Mouse (Mus musculus): ENCODE measurements around the gene Fmnl3.

DNA sequence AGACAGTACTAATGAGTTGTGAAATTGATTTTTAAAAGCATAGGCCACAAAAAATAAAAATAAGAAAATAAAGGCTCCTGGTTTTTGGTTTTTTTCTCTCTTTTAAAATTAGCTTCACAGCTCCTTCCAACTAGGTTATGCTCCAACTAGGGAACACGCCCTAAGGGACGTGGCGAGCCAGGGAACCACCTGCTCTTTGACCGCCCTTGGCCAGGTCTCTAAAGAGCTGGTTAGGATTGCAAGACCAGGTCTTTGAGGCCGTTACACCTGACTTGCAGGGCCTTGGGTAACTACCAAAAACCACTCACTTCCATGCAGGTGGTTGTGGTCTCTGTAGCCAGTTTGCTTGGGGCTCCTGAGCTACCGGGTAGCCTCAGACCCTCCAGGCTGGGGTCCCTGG, 21.7 kb upstream of the Fmnl3 start:
- TF ChIP-seq CTCF (IDR thresholded peaks at IDR 0.05; ENCODE audit: low read depth, low read length) = no peak
- TF ChIP-seq GATA1 (IDR thresholded peaks at IDR 0.05; ENCODE audit: borderline replicate concordance, low read length) = no peak
- no peak for TF ChIP-seq POLR2AphosphoS5 (IDR thresholded peaks at IDR 0.05; ENCODE audit: insufficient replicate concordance, low read depth, low read length)
- TF ChIP-seq GATA2 (IDR thresholded peaks at IDR 0.05; ENCODE audit: borderline replicate concordance, low read depth, low read length) = no peak
